Mouse (Mus musculus): ENCODE results near the gene Oxld1.

Gene Oxld1

GRCm38 (mm10) chr11:120472052-120472451 is 14.2 kb upstream of the Oxld1 start:
- DNase-seq = no peak

- DNase-seq = no peak
Measured at GRCm38 (mm10) chr11:120467736-120468092, 9.8 kb upstream of the Oxld1 start.

- DNase-seq = peak; percentile 97
Measured at GRCm38 (mm10) chr11:120467051-120467735, 9.3 kb upstream of the Oxld1 start, which contains the start of gene Arl16. Gene Arl16 (minus strand): TSS chr11:120467607.

- DNase-seq = no peak
Measured at GRCm38 (mm10) chr11:120465521-120465920, 7.7 kb upstream of the Oxld1 start.

- no peak for DNase-seq
Measured at GRCm38 (mm10) chr11:120464365-120464764, 6.5 kb upstream of the Oxld1 start.

DNA sequence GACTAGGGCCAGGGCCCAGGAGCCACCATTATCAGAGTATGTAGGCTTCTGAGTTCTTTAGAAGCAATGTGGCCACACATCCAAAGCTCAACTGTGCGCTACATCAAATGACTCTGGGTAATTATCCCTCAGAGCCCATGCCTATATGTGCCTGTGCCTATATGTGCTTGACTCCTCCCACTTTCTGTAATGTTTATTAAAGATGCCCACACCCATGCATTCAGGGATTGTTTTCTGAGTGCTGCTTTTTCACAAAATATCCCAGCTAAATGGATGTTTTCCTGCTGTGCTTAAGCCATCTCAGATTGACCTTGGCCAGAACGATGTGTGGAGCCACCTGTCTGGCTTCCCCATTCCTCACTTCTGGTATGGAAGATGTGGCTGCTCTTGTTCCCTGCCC is 5.7 kb upstream of the Oxld1 start:
- DNase-seq = no peak

DNA sequence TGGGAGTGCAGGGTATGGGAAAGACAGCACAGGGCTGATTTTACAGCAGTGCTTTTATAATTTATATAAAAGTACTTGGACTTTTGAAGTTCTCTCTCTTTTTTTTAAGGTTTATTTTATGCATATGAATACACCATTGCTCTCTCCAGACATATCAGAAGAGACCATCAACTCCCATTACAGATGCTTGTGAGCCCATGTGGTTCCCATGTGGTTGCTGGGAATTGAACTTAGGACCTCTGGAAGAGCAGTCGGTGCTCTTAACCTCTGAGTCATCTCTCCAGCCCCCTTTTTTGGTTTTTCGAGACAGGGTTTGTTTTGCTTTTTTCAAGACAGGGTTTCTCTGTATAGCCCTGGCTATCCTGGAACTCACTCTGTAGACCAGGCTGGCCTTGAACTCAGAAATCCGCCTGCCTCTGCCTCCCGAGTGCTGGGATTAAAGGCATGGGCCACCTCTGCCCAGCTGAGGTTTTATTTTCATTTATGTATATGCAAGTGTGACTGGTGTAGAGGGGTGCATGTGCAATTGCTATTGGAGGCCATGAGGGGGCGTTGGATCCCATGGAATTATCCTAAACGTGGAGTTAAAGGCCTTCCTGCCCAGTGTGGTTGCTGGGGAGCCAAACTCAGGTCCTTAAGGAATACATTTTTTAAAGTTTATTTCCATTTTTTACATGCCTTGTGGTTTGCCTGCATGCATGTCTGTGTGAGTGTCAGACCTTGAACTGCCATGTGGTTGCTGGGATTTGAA is 1.2 kb upstream of the Oxld1 start:
- DNase-seq = no peak

DNA sequence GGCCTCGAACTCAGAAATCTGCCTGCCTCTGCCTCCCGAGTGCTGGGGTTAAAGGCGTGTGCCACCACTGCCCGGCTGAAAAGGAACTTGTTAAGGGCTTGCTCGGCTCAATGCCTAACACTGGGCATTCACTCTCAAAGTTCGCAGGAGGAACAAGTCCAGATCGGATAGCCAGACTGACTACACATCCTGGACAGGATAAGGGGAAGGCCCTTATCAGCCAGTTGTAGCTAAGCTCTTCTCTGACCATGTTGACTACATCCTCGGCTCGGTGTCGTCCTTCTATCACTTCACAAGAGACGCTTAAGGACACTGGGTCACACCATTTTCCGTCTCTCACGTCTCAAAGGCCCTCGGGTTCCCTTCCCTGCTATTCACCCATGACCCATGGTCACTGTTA is 498 bp downstream of the Oxld1 start:
- DNase-seq = no peak

DNA sequence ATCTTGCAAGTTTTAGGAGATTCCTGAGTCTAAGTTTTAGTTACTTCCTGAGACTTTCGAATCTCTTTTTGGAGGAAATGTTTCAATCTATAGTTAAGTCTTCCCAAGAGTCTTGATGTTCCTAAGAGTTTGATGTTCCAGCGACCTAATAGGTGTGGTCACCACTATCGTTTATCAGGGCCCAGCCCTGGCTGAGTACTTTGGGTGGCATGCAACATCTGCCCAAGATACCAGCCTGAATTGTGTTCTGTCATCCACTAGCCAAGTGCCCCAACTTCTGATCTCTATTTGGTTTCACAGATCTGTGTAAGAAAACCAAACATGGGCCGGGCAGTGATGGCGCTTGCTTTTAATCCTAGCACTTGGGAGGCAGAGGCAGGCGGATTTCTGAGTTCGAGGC is 2.5 kb downstream of the Oxld1 start:
- no peak for DNase-seq

- DNase-seq = no peak
Measured at GRCm38 (mm10) chr11:120454965-120455364, 2.9 kb downstream of the Oxld1 start.

GRCm38 (mm10) chr11:120453306-120453705 is 4.6 kb downstream of the Oxld1 start, which contains the start of gene Pde6g:
Gene Pde6g (minus strand): TSS chr11:120453500.
- no peak for DNase-seq

GRCm38 (mm10) chr11:120452246-120452645 is 5.6 kb downstream of the Oxld1 start:
- DNase-seq = no peak

DNA sequence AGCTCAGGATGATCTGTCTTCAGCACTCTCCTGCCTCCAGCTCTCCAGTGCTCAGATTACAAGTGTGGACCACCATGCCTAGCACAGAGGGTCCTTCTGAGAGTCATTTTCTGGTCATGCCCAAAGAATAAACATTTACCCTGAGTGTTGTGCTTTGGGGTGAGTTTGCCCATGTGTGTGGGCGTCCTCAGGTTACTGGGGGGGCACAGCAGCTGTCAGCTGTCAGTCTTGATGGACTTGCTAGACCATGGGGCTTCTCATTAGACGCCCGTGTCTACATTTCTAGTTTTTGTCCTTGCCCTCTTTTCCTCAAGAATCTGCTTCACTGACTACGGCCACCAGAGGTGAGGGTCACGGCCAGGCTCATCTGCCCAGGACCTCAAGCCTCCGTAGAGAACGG is 10.7 kb downstream of the Oxld1 start:
- DNase-seq = no peak

DNA sequence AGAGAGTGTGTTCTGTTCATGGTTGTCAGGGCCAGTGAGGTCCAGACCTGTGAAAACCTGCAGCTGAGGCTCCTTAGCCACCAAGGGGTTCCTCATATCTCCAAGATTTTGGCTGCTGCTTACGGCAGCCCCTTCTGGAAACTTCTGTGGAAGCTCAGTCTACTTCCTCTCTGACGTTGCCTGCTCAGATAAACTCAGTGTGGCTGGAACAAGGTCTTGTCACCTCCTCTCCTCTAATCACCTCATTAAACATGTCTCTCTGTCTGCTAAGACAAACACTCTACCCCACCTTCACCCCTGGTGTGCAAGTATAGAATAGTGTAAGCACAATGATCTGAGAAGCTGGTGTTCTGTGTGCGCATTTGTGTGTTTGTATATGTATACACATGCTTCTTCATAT is 12.4 kb downstream of the Oxld1 start:
- DNase-seq = no peak

- no peak for DNase-seq
Measured at GRCm38 (mm10) chr11:120444106-120444505, 13.8 kb downstream of the Oxld1 start.

DNA sequence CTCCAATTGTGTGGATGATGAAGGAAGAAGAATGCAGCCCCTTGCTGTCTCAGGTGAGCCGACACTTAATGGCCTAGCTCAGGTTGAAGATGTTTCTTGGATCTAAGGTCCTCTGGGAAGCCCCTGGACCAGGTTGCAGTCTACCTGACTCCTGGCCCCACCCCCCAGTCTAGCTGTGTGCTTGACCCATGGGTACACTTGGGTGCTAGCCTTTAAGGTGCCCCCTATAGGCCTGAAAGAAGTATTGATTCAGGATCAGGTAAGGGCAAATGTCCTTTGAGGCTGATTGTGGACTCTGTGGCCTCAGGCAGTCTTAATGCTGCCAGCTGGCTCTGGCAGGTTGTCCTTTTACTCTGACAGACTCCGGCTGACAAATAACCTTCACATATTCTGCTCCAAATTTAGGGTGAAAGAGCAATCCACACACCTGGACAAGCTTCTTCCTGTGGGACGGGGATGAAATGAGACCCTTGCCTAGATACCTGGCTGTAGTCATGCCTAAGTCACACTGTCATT is 15.0 kb downstream of the Oxld1 start:
- DNase-seq = no peak

- DNase-seq = no peak
Measured at GRCm38 (mm10) chr11:120442344-120442743, 15.5 kb downstream of the Oxld1 start, which contains the start of gene Tspan10. Gene Tspan10 (plus strand): TSS chr11:120442644.

DNA sequence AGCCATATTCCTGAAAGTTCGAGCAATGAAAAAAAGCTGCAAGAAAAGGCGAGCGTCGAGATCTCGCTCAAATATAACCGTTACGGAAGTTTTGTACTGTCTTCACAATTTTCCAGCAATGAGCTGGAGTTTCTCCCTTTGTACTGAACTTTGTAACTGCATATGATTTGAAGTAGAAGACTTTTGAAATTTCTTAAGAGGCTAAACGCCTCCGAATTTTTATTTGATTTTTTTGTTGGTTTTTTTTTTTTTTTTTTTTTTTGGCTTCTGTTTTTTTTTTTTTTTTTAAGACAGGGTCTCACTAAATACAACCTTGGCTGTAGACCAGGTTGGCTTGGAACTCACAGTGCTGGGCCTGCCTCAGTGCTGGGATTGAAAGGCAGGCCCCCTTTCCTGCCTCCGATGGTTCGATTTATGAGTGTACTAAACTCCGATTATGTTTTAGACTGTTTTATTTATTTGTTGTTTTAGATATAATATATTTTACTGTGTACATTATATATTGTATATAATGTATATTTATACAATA is 19.9 kb downstream of the Oxld1 start:
- DNase-seq = no peak

DNA sequence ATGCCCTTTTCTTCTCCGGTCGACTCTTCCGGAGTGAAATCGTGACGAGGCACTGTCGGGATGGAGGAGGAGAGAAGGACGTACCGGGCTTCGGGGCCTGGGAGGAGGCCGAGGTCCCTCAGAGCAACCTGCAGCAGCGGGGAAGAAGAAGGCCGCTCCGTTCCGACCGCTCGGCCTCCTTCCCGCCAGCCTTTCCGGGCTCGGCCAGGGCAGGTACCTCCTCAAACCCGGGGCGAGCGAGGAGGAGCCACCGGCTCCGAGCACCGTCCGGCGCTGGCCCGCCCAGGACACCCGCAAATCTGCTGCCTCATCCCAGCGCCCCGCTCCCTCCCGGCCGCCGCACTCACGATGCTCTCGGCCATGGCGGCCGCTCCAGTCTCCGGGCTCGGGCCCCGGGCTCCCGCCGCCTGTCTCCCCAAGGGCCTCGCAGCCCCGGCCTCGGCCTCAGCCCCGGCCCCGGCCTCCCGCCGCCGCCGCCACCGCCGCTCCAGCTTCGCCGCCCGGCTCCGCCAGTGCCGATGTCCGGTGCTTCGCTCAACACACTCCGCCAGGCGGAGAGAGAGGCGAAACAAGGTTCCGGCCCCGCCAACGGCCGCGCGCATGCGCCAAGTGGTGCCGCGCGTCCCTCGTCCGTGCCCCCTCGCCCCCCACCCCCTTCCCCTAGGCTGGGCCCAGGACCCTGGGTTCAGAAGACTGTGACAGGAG is 20.6 kb downstream of the Oxld1 start, which contains the start of gene Nploc4:
Gene Nploc4 (minus strand): TSS at position 557 of the 705 bp plus-strand sequence.
- peak; percentile 92 for DNase-seq

DNA sequence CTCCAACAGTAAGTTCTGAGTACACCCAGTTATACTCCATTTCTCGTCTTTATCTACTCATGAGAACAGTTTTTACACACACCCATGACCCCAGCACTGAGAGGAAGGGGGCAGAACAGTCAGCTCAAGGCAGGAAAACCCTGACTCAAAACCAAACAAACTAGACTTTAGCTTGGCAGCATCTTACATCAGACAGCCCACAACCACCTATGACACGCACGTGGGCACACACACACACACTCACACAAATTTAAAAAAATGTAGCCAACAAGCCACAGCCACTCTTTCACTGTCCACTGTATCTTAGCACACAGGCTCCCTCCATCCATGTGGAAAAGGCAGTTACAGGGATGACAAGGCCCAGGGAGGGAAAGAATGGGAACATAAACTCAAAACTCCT is 31.1 kb downstream of the Oxld1 start:
- DNase-seq = no peak

- DNase-seq = peak; percentile 55
Measured at GRCm38 (mm10) chr11:120423569-120424295, 34.1 kb downstream of the Oxld1 start.
